Mouse (Mus musculus) ES-E14 (cell line): ENCODE measurements around the gene Atxn1. TPM values are rescaled to one million over a fixed set of nuclear protein-coding genes. Genes with fewer than 3 reads are reported as not detected.

Experiments
- DNase-seq: peaks from one replicate; pipeline ENCODE4 v3.0.0-alpha.2; 2013; ENCODE audit warnings: low read depth, low spot score
- H3K27ac ChIP-seq: 2 replicates; pipeline ENCODE4 v1.5.1; 2012; ENCODE audit warnings: low read depth, mild to moderate bottlenecking, low read length, moderate library complexity, mixed read lengths; ENCODE audit not compliant: poor library complexity, insufficient read depth, severe bottlenecking
- H3K36me3 ChIP-seq: 2 replicates; pipeline ENCODE4 v1.6.1; 2012; ENCODE audit warnings: mild to moderate bottlenecking, low read length, moderate library complexity, mixed read lengths; ENCODE audit not compliant: control insufficient read depth, poor library complexity, insufficient read depth, severe bottlenecking
- H3K4me1 ChIP-seq, 2 experiments: fragments of 150-350 bp in 1 of 2; sonication (generic) in 1 of 2; 2 replicates each; pipeline ENCODE4 v1.6.1; 2012; ENCODE audit warnings: low read length in 2 of 2, mild to moderate bottlenecking in 1 of 2, mixed read lengths in 1 of 2; ENCODE audit not compliant: control insufficient read depth in 2 of 2, insufficient read depth in 2 of 2, poor library complexity in 1 of 2
- H3K4me3 ChIP-seq, 2 experiments: fragments of 150-350 bp in 1 of 2; sonication (generic) in 1 of 2; 2 replicates each; pipeline ENCODE4 v1.5.1; 2012; ENCODE audit warnings: low read length in 2 of 2, low read depth in 1 of 2, mild to moderate bottlenecking in 1 of 2, mixed read lengths in 1 of 2; ENCODE audit not compliant: insufficient read depth in 1 of 2, poor library complexity in 1 of 2, severe bottlenecking in 1 of 2
- H3K9ac ChIP-seq: 2 replicates; pipeline ENCODE4 v1.6.1; 2012; ENCODE audit warnings: low read depth, mild to moderate bottlenecking, low read length, mixed read lengths; ENCODE audit not compliant: poor library complexity, insufficient read depth, severe bottlenecking
- H3K9me3 ChIP-seq: fragments of 150-350 bp; sonication (generic); 2 replicates; pipeline ENCODE4 v1.6.1; 2012; ENCODE audit warnings: low read depth, mild to moderate bottlenecking, low read length; ENCODE audit not compliant: control insufficient read depth, insufficient read depth
- CHD2 ChIP-seq: IDR thresholded peaks from 2 replicates; pipeline ENCODE4 v1.6.1; 2014; ENCODE audit warnings: mild to moderate bottlenecking, low read depth, low read length, inconsistent platforms
- HCFC1 ChIP-seq: IDR thresholded peaks from 2 replicates; pipeline ENCODE4 v1.6.1; 2012; ENCODE audit warnings: low read length, inconsistent platforms, borderline replicate concordance; ENCODE audit not compliant: insufficient read depth
- MAFK ChIP-seq: IDR thresholded peaks from 2 replicates; pipeline ENCODE4 v1.6.1; 2014; ENCODE audit warnings: mild to moderate bottlenecking, low read depth, low read length, inconsistent platforms; ENCODE audit not compliant: insufficient read depth
- ZC3H11A ChIP-seq: IDR thresholded peaks from 2 replicates; pipeline ENCODE4 v1.6.1; 2012; ENCODE audit warnings: low read depth, mild to moderate bottlenecking, inconsistent platforms, low read length, borderline replicate concordance
- ZNF384 ChIP-seq: IDR thresholded peaks from 2 replicates; pipeline ENCODE4 v1.6.1; 2012; ENCODE audit warnings: low read depth, low read length, inconsistent platforms
- in situ Hi-C, 2 experiments: fragments of 600-800 bp; cut with MboI; formaldehyde crosslinking; loops; one replicate each; pipeline ENCODE4 v1.15.1; 2025; ENCODE audit warnings: low sequenced_read_pairs in 2 of 2, inconsistent platforms in 1 of 2; ENCODE audit not compliant: unreplicated experiment in 2 of 2
- total RNA-seq: library from RNA; depleted of rRNA; stranded (reverse); fragments of 300-350 nt; gene quantifications from 2 replicates; pipeline ENCODE4 v1.2.3, GENCODE M21; 2012

Gene Atxn1
- total RNA-seq, 1 experiment, result 7.8 TPM

- H3K9ac ChIP-seq, result no peak overlapping the region
- H3K27ac ChIP-seq, result 0 out of 2 replicates have a peak overlapping the region, but pooled peaks have one; percentile 35
- no peak overlapping the region for H3K4me3 ChIP-seq
- in situ Hi-C loops, result no loop called here
- H3K9me3 ChIP-seq, result no peaks in the 10 kb centered on the region
- TF ChIP-seq ZC3H11A (no peak), HCFC1 (no peak), MAFK (no peak), ZNF384 (no peak), CHD2 (no peak)
- H3K36me3 ChIP-seq, result no peaks in the 10 kb centered on the region
- no peaks in the 10 kb centered on the region for H3K4me1 ChIP-seq
- no peak for DNase-seq
Observed at GRCm38 (mm10) chr13:45820473-45821230, 144.2 kb downstream of the Atxn1 start.

GRCm38 (mm10) chr13:45816670-45817069, 148.1 kb downstream of the Atxn1 start:
- in situ Hi-C loops, result no loop called here
- TF ChIP-seq ZC3H11A (no peak), MAFK (no peak), HCFC1 (no peak), ZNF384 (no peak), CHD2 (no peak)
- no peak overlapping the region for H3K27ac ChIP-seq
- H3K9me3 ChIP-seq, result no peaks in the 10 kb centered on the region
- H3K36me3 ChIP-seq, result no peaks in the 10 kb centered on the region
- no peak for DNase-seq
- H3K9ac ChIP-seq, result no peak overlapping the region
- no peaks in the 10 kb centered on the region for H3K4me1 ChIP-seq
- H3K4me3 ChIP-seq, result no peak overlapping the region

GRCm38 (mm10) chr13:45809777-45810410, 154.9 kb downstream of the Atxn1 start:
- Histone ChIP-seq H3K4me3 (no peak overlapping the region), H3K36me3 (no peaks in the 10 kb centered on the region), H3K4me1 (peaks cover 1 to 2% of the 10 kb centered on the region in 2 experiments; a peak in 1 of 4 replicates), H3K9me3 (no peaks in the 10 kb centered on the region), H3K9ac (no peak overlapping the region), H3K27ac (no peak overlapping the region)
- TF ChIP-seq ZNF384, result peak; percentile 74
- TF ChIP-seq CHD2, result no peak
- no peak for DNase-seq
- in situ Hi-C loops, result no loop called here

GRCm38 (mm10) chr13:45807593-45808043, 157.2 kb downstream of the Atxn1 start:
- peaks cover 1 to 2% of the 10 kb centered on the region in 2 experiments; a peak in 1 of 4 replicates for H3K4me1 ChIP-seq
- TF ChIP-seq MAFK (no peak), ZC3H11A (no peak), ZNF384 (no peak), HCFC1 (no peak), CHD2 (no peak)
- DNase-seq, result no peak
- H3K4me3 ChIP-seq, result no peak overlapping the region
- no peak overlapping the region for H3K9ac ChIP-seq
- in situ Hi-C loops, result no loop called here
- no peak overlapping the region for H3K27ac ChIP-seq
- no peaks in the 10 kb centered on the region for H3K9me3 ChIP-seq
- no peaks in the 10 kb centered on the region for H3K36me3 ChIP-seq
